ENCODE assay signal across 8 mouse cellular contexts in genomic region chr11:100759611-100760233, GRCm38 (mm10). TPM values are rescaled to one million over a fixed set of nuclear protein-coding genes. Genes with fewer than 3 reads are reported as not detected.
DNase-seq lines count a peak whose midpoint lies in the region; ATAC-seq and TF ChIP-seq lines count a peak whose summit lies in the region.

Gene Kcnh4 (minus strand): TSS chr11:100759942.

- peak; percentile 86 for ATAC-seq in forebrain, postnatal 0 days
- no peak for ATAC-seq in limb, embryonic 11.5 days (ENCODE audit: insufficient number of reproducible peaks, low FRiP score, low TSS enrichment, low read depth)
- ATAC-seq in midbrain, embryonic 11.5 days (ENCODE audit: low FRiP score): peak; percentile 52; the same call in 1 of the 2 replicates

- TF ChIP-seq CTCF in MEL (IDR thresholded peaks at IDR 0.05 in 2 of 3, conservative IDR thresholded peaks at IDR 0.05 in 1 of 3; ENCODE audit: control insufficient read depth in 1 of 3, insufficient read depth in 1 of 3, low read depth in 2 of 3, low read length in 3 of 3, poor library complexity in 1 of 3, severe bottlenecking in 1 of 3): peak in 2 of 3 experiments; percentile 33 to 47; a peak in 4 of 6 replicates
- peak; percentile 29; the same call in 1 of the 2 replicates for TF ChIP-seq CTCF in brain, embryonic 14.5 days (IDR thresholded peaks at IDR 0.05; ENCODE audit: borderline replicate concordance, extremely low read depth, insufficient read depth, insufficient read length)
- peak; percentile 66 for TF ChIP-seq CTCF in forebrain, postnatal 0 days (IDR thresholded peaks at IDR 0.05; ENCODE audit: low read depth)
- TF ChIP-seq CTCF in kidney, adult 2 months (conservative IDR thresholded peaks at IDR 0.05; ENCODE audit: insufficient read depth, insufficient read length, low read depth, low read length): 0 out of 2 replicates have a peak, but pooled peaks have one; percentile 12
- 0 out of 2 replicates have a peak, but pooled peaks have one; percentile 5 for TF ChIP-seq CTCF in spleen, adult 2 months (IDR thresholded peaks at IDR 0.05; ENCODE audit: extremely low read depth, insufficient read depth, insufficient read length, insufficient replicate concordance)

- no peak within 1 kb of the TSS for H3K27ac ChIP-seq in MEL (ENCODE audit: control insufficient read depth, low read depth, low read length)
- H3K27ac ChIP-seq in forebrain, postnatal 0 days (ENCODE audit: low read depth, low read length): peak within 1 kb of the TSS; percentile 59
- no peak within 1 kb of the TSS for H3K27ac ChIP-seq in kidney, adult 2 months (ENCODE audit: insufficient read depth, low read depth, low read length)
- no peak within 1 kb of the TSS for H3K27ac ChIP-seq in limb, embryonic 11.5 days (replicated peaks; ENCODE audit: low read depth, low read length)
- peak within 1 kb of the TSS; percentile 20; the same call in 1 of the 2 replicates for H3K27ac ChIP-seq in midbrain, embryonic 11.5 days (ENCODE audit: low read depth, low read length)
- no peak within 1 kb of the TSS for H3K27ac ChIP-seq in spleen, adult 2 months (ENCODE audit: insufficient read depth, low read length)

- H3K27me3 ChIP-seq in MEL (ENCODE audit: control insufficient read depth in 1 of 2, insufficient read depth in 2 of 2, low read length in 2 of 2): peaks cover 3 to 4% of the 10 kb centered on the region in 2 experiments; a peak in 2 of 4 replicates
- H3K27me3 ChIP-seq in forebrain, postnatal 0 days (ENCODE audit: insufficient read depth, low read length): peaks cover 3% of the 10 kb centered on the region; the same call in 1 of the 2 replicates
- H3K27me3 ChIP-seq in kidney, adult 2 months (replicated peaks; ENCODE audit: control insufficient read depth, insufficient read depth, low read length): no peaks in the 10 kb centered on the region
- peaks cover 23% of the 10 kb centered on the region for H3K27me3 ChIP-seq in limb, embryonic 11.5 days (ENCODE audit: control insufficient read depth, insufficient read depth, low read length)
- H3K27me3 ChIP-seq in midbrain, embryonic 11.5 days (ENCODE audit: control insufficient read depth, insufficient read depth, low read length): peaks cover 11% of the 10 kb centered on the region
- no peaks in the 10 kb centered on the region; the same call in 1 of the 2 replicates for H3K27me3 ChIP-seq in spleen, adult 2 months (ENCODE audit: control insufficient read depth, insufficient read depth, low read length)

- peak within 1 kb of the TSS; percentile 74 for H3K4me2 ChIP-seq in forebrain, postnatal 0 days (ENCODE audit: low read depth)
- H3K4me2 ChIP-seq in limb, embryonic 11.5 days (ENCODE audit: low read depth, severe bottlenecking): peak within 1 kb of the TSS; percentile 44
- H3K4me2 ChIP-seq in midbrain, embryonic 11.5 days: peak within 1 kb of the TSS; percentile 53

- no peaks in the 10 kb centered on the region for H3K9me3 ChIP-seq in MEL (replicated peaks; ENCODE audit: insufficient read depth, low read length)
- no peaks in the 10 kb centered on the region for H3K9me3 ChIP-seq in forebrain, postnatal 0 days (ENCODE audit: low read length)
- H3K9me3 ChIP-seq in limb, embryonic 11.5 days (ENCODE audit: control insufficient read depth, low read length): no peaks in the 10 kb centered on the region
- no peaks in the 10 kb centered on the region for H3K9me3 ChIP-seq in midbrain, embryonic 11.5 days (ENCODE audit: control insufficient read depth, low read length)

- TF ChIP-seq RAD21 in MEL (IDR thresholded peaks at IDR 0.05; ENCODE audit: low read depth, low read length): no peak; the same call in 1 of the 2 replicates

- H3K4me1 ChIP-seq in MEL (ENCODE audit: control insufficient read depth in 1 of 2, insufficient read depth in 2 of 2, low read length in 2 of 2): no peaks in the 10 kb centered on the region
- no peaks in the 10 kb centered on the region; the same call in 1 of the 2 replicates for H3K4me1 ChIP-seq in forebrain, postnatal 0 days (ENCODE audit: insufficient read depth)
- H3K4me1 ChIP-seq in kidney, adult 2 months (ENCODE audit: control insufficient read depth, insufficient read depth, low read length): no peaks in the 10 kb centered on the region
- H3K4me1 ChIP-seq in limb, embryonic 11.5 days (ENCODE audit: control insufficient read depth, insufficient read depth, low read length): peaks cover 6% of the 10 kb centered on the region; the same call in 1 of the 2 replicates
- peaks cover 13% of the 10 kb centered on the region for H3K4me1 ChIP-seq in midbrain, embryonic 11.5 days (ENCODE audit: control insufficient read depth, insufficient read depth, low read length)
- peaks cover 17% of the 10 kb centered on the region for H3K4me1 ChIP-seq in spleen, adult 2 months (ENCODE audit: control insufficient read depth, insufficient read depth, insufficient read length)

- H3K9ac ChIP-seq in MEL (ENCODE audit: control insufficient read depth, low read depth, low read length, poor library complexity, severe bottlenecking): 0 out of 2 replicates have a peak within 1 kb of the TSS, but pooled peaks have one; percentile 12
- H3K9ac ChIP-seq in forebrain, postnatal 0 days: peak within 1 kb of the TSS; percentile 70
- H3K9ac ChIP-seq in limb, embryonic 11.5 days (ENCODE audit: low read length): no peak within 1 kb of the TSS; the same call in 1 of the 2 replicates
- H3K9ac ChIP-seq in midbrain, embryonic 11.5 days (ENCODE audit: low read length): peak within 1 kb of the TSS; percentile 65

- H3K4me3 ChIP-seq in MEL (ENCODE audit: control insufficient read depth in 1 of 2, insufficient read depth in 1 of 2, low read depth in 2 of 2, low read length in 2 of 2): peak within 1 kb of the TSS; percentile 43 to 53; a peak in 3 of 4 replicates
- H3K4me3 ChIP-seq in forebrain, postnatal 0 days (ENCODE audit: low read depth, low read length): peak within 1 kb of the TSS; percentile 58
- H3K4me3 ChIP-seq in kidney, adult 2 months (ENCODE audit: insufficient read depth, low read depth, low read length): no peak within 1 kb of the TSS
- peak within 1 kb of the TSS; percentile 8; the same call in 1 of the 2 replicates for H3K4me3 ChIP-seq in limb, embryonic 11.5 days (ENCODE audit: low read depth, low read length)
- peak within 1 kb of the TSS; percentile 35 for H3K4me3 ChIP-seq in midbrain, embryonic 11.5 days (ENCODE audit: low read depth, low read length)
- H3K4me3 ChIP-seq in spleen, adult 2 months (ENCODE audit: extremely low read depth, insufficient read depth, insufficient read length): peak within 1 kb of the TSS; percentile 52

- H3K36me3 ChIP-seq in MEL (ENCODE audit: control insufficient read depth in 1 of 2, insufficient read depth in 2 of 2, low read length in 2 of 2): no peaks in the 10 kb centered on the region
- 0 out of 2 replicates have a peak, but pooled peaks cover 8% of the 10 kb centered on the region for H3K36me3 ChIP-seq in forebrain, postnatal 0 days (ENCODE audit: insufficient read depth)
- no peaks in the 10 kb centered on the region for H3K36me3 ChIP-seq in kidney, adult 2 months (ENCODE audit: control insufficient read depth, insufficient read depth, low read length)
- H3K36me3 ChIP-seq in limb, embryonic 11.5 days (ENCODE audit: control insufficient read depth, insufficient read depth, low read length): no peaks in the 10 kb centered on the region
- no peaks in the 10 kb centered on the region for H3K36me3 ChIP-seq in midbrain, embryonic 11.5 days (ENCODE audit: control insufficient read depth, insufficient read depth, low read length)
- H3K36me3 ChIP-seq in spleen, adult 2 months (ENCODE audit: control insufficient read depth, insufficient read depth, low read length): no peaks in the 10 kb centered on the region

- TF ChIP-seq POLR2A in MEL (IDR thresholded peaks at IDR 0.05; ENCODE audit: control insufficient read depth in 1 of 2, insufficient read depth in 1 of 2, low read depth in 1 of 2, low read length in 2 of 2, poor library complexity in 1 of 2): no peak
- TF ChIP-seq POLR2A in brain, embryonic 14.5 days (IDR thresholded peaks at IDR 0.05; ENCODE audit: borderline replicate concordance, extremely low read depth, insufficient read depth, insufficient read length, poor library complexity, severe bottlenecking): no peak
- no peak for TF ChIP-seq POLR2A in kidney, adult 2 months (IDR thresholded peaks at IDR 0.05; ENCODE audit: low read depth, low read length)
- no peak for TF ChIP-seq POLR2A in spleen, adult 2 months (IDR thresholded peaks at IDR 0.05; ENCODE audit: low read depth, low read length)

- TF ChIP-seq EP300 in MEL (IDR thresholded peaks at IDR 0.05; ENCODE audit: low read depth in 1 of 2, low read length in 2 of 2): no peak

- no peaks in the 10 kb centered on the region for H3K79me2 ChIP-seq in MEL (ENCODE audit: control insufficient read depth, insufficient read depth, low read length, poor library complexity)

- WGBS in forebrain, postnatal 0 days: 2% methylated on average over 50 of the region's 51 CpGs
- 1% methylated on average over 51 of the region's 51 CpGs for WGBS in kidney, adult 2 months
- under 1% methylated on average over 51 of the region's 51 CpGs for WGBS in limb, embryonic 11.5 days
- WGBS in midbrain, embryonic 11.5 days: under 1% methylated on average over 46 of the region's 51 CpGs
- WGBS in spleen, adult 2 months: under 1% methylated on average over 50 of the region's 51 CpGs

- peak; percentile 71 for DNase-seq in MEL (ENCODE audit: low read depth, low spot score)
- peak; percentile 87 for DNase-seq in brain, embryonic 14.5 days (ENCODE audit: low read depth)
- DNase-seq in forebrain, postnatal 0 days: peak; percentile 90
- DNase-seq in kidney, adult 2 months: peak; percentile 51
- peak; percentile 37 for DNase-seq in limb, embryonic 11.5 days (ENCODE audit: low spot score)
- DNase-seq in midbrain, embryonic 11.5 days (ENCODE audit: low spot score, missing footprints): peak; percentile 87
- DNase-seq in spleen, adult 2 months (ENCODE audit: low read depth in 1 of 2, low spot score in 2 of 2): peak; percentile 73 to 76
- DNase-seq in urinary bladder, adult 2 months (ENCODE audit: low spot score): no peak

TF ChIP-seq in MEL, 35 proteins besides CTCF, POLR2A, EP300 and RAD21:
- peak; percentile 22; the same call in 1 of the 2 replicates for TF ChIP-seq SMC3 (IDR thresholded peaks at IDR 0.05; ENCODE audit: low read depth, low read length)
- TF ChIP-seq ZKSCAN1 (IDR thresholded peaks at IDR 0.05; ENCODE audit: low read depth, low read length): no peak

RNA-seq across cellular contexts. Expression of gene Kcnh4, which starts in this region (rescaled TPM):
- total RNA-seq in MEL (2012; rRNA removed): 0.07 and 0.08 TPM in 2 replicates
- polyA plus RNA-seq in MEL (2012; ENCODE audit: insufficient read depth in 1 of 2, insufficient read length in 2 of 2, low read depth in 1 of 2, low replicate concordance in 2 of 2, missing spikeins in 1 of 2): under 1 TPM in 1 of 2 experiments, not detected in 1; 0.04 TPM
- 33.1 and 36.4 TPM in 2 replicates for polyA plus RNA-seq in brain, embryonic 14.5 days (2012; rRNA removed)
- total RNA-seq in forebrain, postnatal 0 days (2014; rRNA removed): 7.2 and 12.3 TPM in 2 replicates
- polyA plus RNA-seq in forebrain, postnatal 0 days (2015; fragmentation: Nextera tagmentation; extraction: Ambion mirVana): 3.2 and 4.4 TPM in 2 replicates
- 0.04 and 0.08 TPM in 2 replicates for polyA plus RNA-seq in kidney, adult 2 months (2012; rRNA removed)
- not detected in 2 replicates for polyA plus RNA-seq in limb, embryonic 11.5 days (2014; fragmentation: Nextera tagmentation; extraction: Ambion mirVana)
- polyA plus RNA-seq in midbrain, embryonic 11.5 days (2014; fragmentation: Nextera tagmentation; extraction: Ambion mirVana): 2.7 and 2.9 TPM in 2 replicates
- 0.82 and 1.5 TPM in 2 replicates for polyA plus RNA-seq in spleen, adult 2 months (2012; rRNA removed)
- 0.01 and 0.04 TPM in 2 replicates for polyA plus RNA-seq in urinary bladder, adult 2 months (2012; rRNA removed)

Comparison
In these comparisons a context has a peak if more than half of its experiments do, and no peak if none do; other contexts are left out.
1. Peak in DNase-seq, H3K4me3 ChIP-seq and H3K9ac ChIP-seq in MEL; RNA of the gene not detected or under 1 TPM.
2. Peak in DNase-seq in kidney, adult 2 months; RNA of the gene not detected or under 1 TPM.
3. Peak in DNase-seq, H3K4me3 ChIP-seq and H3K4me2 ChIP-seq in limb, embryonic 11.5 days; RNA of the gene not detected or under 1 TPM.
4. H3K27ac ChIP-seq: peak in forebrain, postnatal 0 days (single experiment) and midbrain, embryonic 11.5 days (single experiment); none in MEL (single experiment), kidney, adult 2 months (single experiment), limb, embryonic 11.5 days (single experiment) and spleen, adult 2 months (single experiment).
5. CTCF ChIP-seq: peak in every context shown above with its lines; median percentile 66 in forebrain, postnatal 0 days; 40 in MEL; 29 in brain, embryonic 14.5 days; 12 in kidney, adult 2 months; 5 in spleen, adult 2 months.
6. Peak in every context shown above with its lines, with median percentiles within 50 percentile points of each other: H3K4me2 ChIP-seq.